Mouse (Mus musculus): ENCODE measurements around the gene Eif5a.

The Eif5a gene

GRCm38 (mm10) chr11:69871822-69872221 lies 49.9 kb downstream of the Eif5a start:
- no peak for DNase-seq

GRCm38 (mm10) chr11:69870289-69871069 lies 51.3 kb downstream of the Eif5a start:
- no peak for DNase-seq

- DNase-seq, result no peak
Measured at GRCm38 (mm10) chr11:69867335-69867734, 54.4 kb downstream of the Eif5a start.

Measured in kidney, adult 9 months (tissue).